Mouse (Mus musculus) brain, embryonic 14.5 days (tissue): ENCODE data around the gene Zan. TPM values are rescaled to one million over a fixed set of nuclear protein-coding genes. Genes with fewer than 3 reads are reported as not detected.
A peak's percentile ranks its signal among the peaks of the same experiment; 100 is the strongest.

Experiments
- DNase-seq: peaks from one replicate; pipeline ENCODE4 v3.0.0-alpha.2; 2011; ENCODE audit warnings: low read depth
- CTCF ChIP-seq: fragments of 200-500 bp; IDR thresholded peaks from 2 replicates; pipeline ENCODE4 v1.5.1; 2012; ENCODE audit warnings: inconsistent platforms, mild to moderate bottlenecking, moderate library complexity, borderline replicate concordance; ENCODE audit not compliant: insufficient read depth, insufficient read length; ENCODE audit errors: extremely low read depth
- POLR2A ChIP-seq: fragments of 200-500 bp; IDR thresholded peaks from 2 replicates; pipeline ENCODE4 v1.6.1; 2012; ENCODE audit warnings: mild to moderate bottlenecking, inconsistent platforms, borderline replicate concordance; ENCODE audit not compliant: poor library complexity, insufficient read depth, insufficient read length, severe bottlenecking; ENCODE audit errors: extremely low read depth
- polyA plus RNA-seq: library from polyadenylated mRNA; depleted of rRNA; stranded (reverse); fragments of >200 nt; gene quantifications from 2 replicates; pipeline ENCODE4 v1.2.3, GENCODE M21; 2012; rRNA removed

Zan gene
- 0.20 and 0.30 TPM in 2 replicates for polyA plus RNA-seq

GRCm38 (mm10) chr5:137476964-137477363 lies at the start of gene Zan:
TSS of gene Zan (minus strand) at chr5:137477064.
- no peak for DNase-seq

GRCm38 (mm10) chr5:137526192-137526936 lies 49.5 kb upstream of the Zan start:
- no peak for TF ChIP-seq POLR2A
- TF ChIP-seq CTCF = no peak
- peak; percentile 57 for DNase-seq

More at GRCm38 (mm10) chr5:137476964-137477363, at the start of gene Zan:
- TF ChIP-seq CTCF (no peak), POLR2A (no peak)

- no peak for DNase-seq
- no peak for TF ChIP-seq CTCF
- no peak for TF ChIP-seq POLR2A
Measured at GRCm38 (mm10) chr5:137525511-137525910, 48.6 kb upstream of the Zan start.

GRCm38 (mm10) chr5:137524671-137525070 lies 47.8 kb upstream of the Zan start:
- DNase-seq = no peak
- no peak for TF ChIP-seq CTCF
- no peak for TF ChIP-seq POLR2A

GRCm38 (mm10) chr5:137524251-137524515 lies 47.3 kb upstream of the Zan start:
- no peak for TF ChIP-seq CTCF
- no peak for TF ChIP-seq POLR2A
- no peak for DNase-seq

GRCm38 (mm10) chr5:137523396-137524250 lies 46.8 kb upstream of the Zan start:
- TF ChIP-seq CTCF = no peak
- no peak for TF ChIP-seq POLR2A

GRCm38 (mm10) chr5:137522711-137523110 lies 45.8 kb upstream of the Zan start:
- no peak for TF ChIP-seq POLR2A
- TF ChIP-seq CTCF = no peak
- DNase-seq = no peak

More at GRCm38 (mm10) chr5:137523396-137524250, 46.8 kb upstream of the Zan start:
- no peak for DNase-seq

GRCm38 (mm10) chr5:137521861-137522260 lies 45.0 kb upstream of the Zan start:
- no peak for TF ChIP-seq CTCF
- TF ChIP-seq POLR2A = no peak
- DNase-seq = no peak

- no peak for TF ChIP-seq CTCF
- TF ChIP-seq POLR2A = no peak
- no peak for DNase-seq
Measured at GRCm38 (mm10) chr5:137519691-137520550, 43.1 kb upstream of the Zan start.

GRCm38 (mm10) chr5:137518436-137518835 lies 41.6 kb upstream of the Zan start, which contains the start of gene Gigyf1:
TSS of gene Gigyf1 (plus strand) at chr5:137518548.
- DNase-seq = no peak
- peak; percentile 56 for TF ChIP-seq CTCF
- no peak for TF ChIP-seq POLR2A

- no peak for DNase-seq
- TF ChIP-seq POLR2A (no peak), CTCF (no peak)
Measured at GRCm38 (mm10) chr5:137514811-137515210, 37.9 kb upstream of the Zan start.
